Comparison of ENCODE assay signal across 27 mouse cellular contexts in the genomic region with DNA sequence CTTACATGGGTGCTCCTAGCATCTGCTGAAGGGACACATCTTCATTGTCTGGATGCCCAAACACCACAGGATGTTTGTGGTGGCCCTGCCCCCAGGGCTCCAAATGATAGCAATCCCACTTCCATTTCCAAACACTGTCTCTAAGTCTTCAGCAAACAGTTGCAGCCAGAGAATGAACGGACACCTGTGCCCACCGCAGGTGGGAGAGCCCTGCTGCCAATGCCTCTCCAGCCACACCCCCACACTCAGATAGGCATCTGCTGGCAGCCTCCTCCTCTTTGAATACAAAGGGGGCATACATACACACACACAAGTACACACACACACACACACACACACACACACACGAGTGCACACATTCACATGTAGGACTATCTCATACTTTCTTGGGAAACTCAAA. TPM values are rescaled to one million over a fixed set of nuclear protein-coding genes. Genes with fewer than 3 reads are reported as not detected.
DNase-seq lines count a peak whose midpoint lies in the region; ATAC-seq and TF ChIP-seq lines count a peak whose summit lies in the region.
"Had no signal": no experiment of that assay in that cellular context is flagged by ENCODE, and none has a peak within 500 bp of the region (broad histone marks: within the 10 kb centered on the region; RNA-seq: fewer than 3 reads in every experiment).

No protein-coding gene starts in this region.

- ATAC-seq in cerebellum, adult (ENCODE audit: insufficient number of reproducible peaks, low FRiP score, low TSS enrichment), result no peak
- ATAC-seq in liver, postnatal 0 days, result no peak
- ATAC-seq: forebrain, embryonic 14.5 days; intestine, postnatal 0 days; liver, embryonic 12.5 days; midbrain, embryonic 13.5 days; Patski had no signal

- H3K9me3 ChIP-seq in liver, postnatal 0 days (ENCODE audit: low read length), result no peaks in the 10 kb centered on the region
- H3K9me3 ChIP-seq: G1E; hindbrain, embryonic 13.5 days; limb, embryonic 13.5 days; liver, embryonic 12.5 days; midbrain, embryonic 13.5 days had no signal

- no peak for TF ChIP-seq CTCF in liver, postnatal 0 days (IDR thresholded peaks at IDR 0.05; ENCODE audit: low read depth)

- no peak overlapping the region for H3K27ac ChIP-seq in liver, postnatal 0 days (ENCODE audit: low read depth)
- H3K27ac ChIP-seq: hindbrain, embryonic 13.5 days; limb, embryonic 13.5 days; liver, embryonic 12.5 days; macrophage; midbrain, embryonic 13.5 days had no signal

- no peak for TF ChIP-seq EP300 in liver, postnatal 0 days (IDR thresholded peaks at IDR 0.05; ENCODE audit: low read depth)

- no peak overlapping the region for H3K4me2 ChIP-seq in liver, postnatal 0 days (ENCODE audit: low read depth, low read length)
- H3K4me2 ChIP-seq: heart, embryonic 11.5 days; hindbrain, embryonic 13.5 days; limb, embryonic 13.5 days; liver, embryonic 12.5 days; midbrain, embryonic 13.5 days had no signal

- DNase-seq in cerebellum, adult 11-12 months, result peak; percentile 33
- peak; percentile 40 for DNase-seq in Muller cell, postnatal 12 days (ENCODE audit: inconsistent ontology term)
- DNase-seq in cerebellum, adult 9-10 months, result peak; percentile 39
- DNase-seq in cerebellum, postnatal 36 days, result peak; percentile 41 to 48
- no peak for DNase-seq in right cerebral cortex, postnatal 36 days (ENCODE audit: low spot score in 2 of 2)
- no peak for DNase-seq in liver, postnatal 0 days
- DNase-seq: adrenal gland, postnatal 14 days; gastrocnemius, postnatal 25 days; heart, adult 18-20 months; heart, postnatal 4 days; kidney, postnatal 14 days; layer of hippocampus, adult 9-11 months; lung, adult 18-20 months; thymus, postnatal 14 days had no signal

- peaks cover 3% of the 10 kb centered on the region; the same call in 1 of the 2 replicates for H3K27me3 ChIP-seq in liver, postnatal 0 days (ENCODE audit: insufficient read depth, low read length)
- H3K27me3 ChIP-seq: limb, embryonic 13.5 days; midbrain, embryonic 13.5 days; Patski had no signal

- WGBS in liver, postnatal 0 days (ENCODE audit: insufficient replicate concordance), result 64% methylated on average over 3 of the region's 3 CpGs

- H3K36me3 ChIP-seq in liver, postnatal 0 days (replicated peaks; ENCODE audit: insufficient read depth, low read length), result no peaks in the 10 kb centered on the region
- H3K36me3 ChIP-seq: G1E; hindbrain, embryonic 13.5 days; limb, embryonic 13.5 days; liver, embryonic 12.5 days; midbrain, embryonic 13.5 days had no signal

- no peak overlapping the region for H3K4me3 ChIP-seq in liver, postnatal 0 days (ENCODE audit: low read depth, low read length)
- H3K4me3 ChIP-seq: hindbrain, embryonic 13.5 days; limb, embryonic 13.5 days; liver, embryonic 12.5 days; midbrain, embryonic 13.5 days had no signal

- H3K9ac ChIP-seq in liver, postnatal 0 days (replicated peaks), result no peak overlapping the region
- H3K9ac ChIP-seq: hindbrain, embryonic 13.5 days; limb, embryonic 13.5 days; liver, embryonic 12.5 days; midbrain, embryonic 13.5 days had no signal

- H3K4me1 ChIP-seq in liver, postnatal 0 days (ENCODE audit: insufficient read depth), result no peaks in the 10 kb centered on the region
- H3K4me1 ChIP-seq: limb, embryonic 13.5 days; liver, embryonic 12.5 days; midbrain, embryonic 13.5 days had no signal

RNA-seq across cellular contexts. Expression of a gene that starts 25.6 kb away (rescaled TPM):
- polyA plus RNA-seq in liver, postnatal 0 days (2015; fragmentation: Nextera tagmentation; extraction: Ambion mirVana), result 0.05 TPM in 1 of 2 replicates, not detected in the other
- polyA plus RNA-seq: forebrain, embryonic 14.5 days; G1E; hindbrain, embryonic 13.5 days; kidney, embryonic 14.5 days; liver, embryonic 12.5 days; macrophage; midbrain, embryonic 13.5 days; neural tube, embryonic 14.5 days had no signal

RNA-seq across cellular contexts. Expression of a gene that starts 57.2 kb away (rescaled TPM):
- polyA plus RNA-seq in liver, postnatal 0 days (2015; fragmentation: Nextera tagmentation; extraction: Ambion mirVana), result 3.2 and 3.6 TPM in 2 replicates
- polyA plus RNA-seq: G1E, macrophage had no signal

Comparison
In these comparisons a context has a peak if more than half of its experiments do, and no peak if none do; other contexts are left out.
1. DNase-seq: peak in cerebellum, adult 11-12 months (single experiment), Muller cell, postnatal 12 days (single experiment), cerebellum, adult 9-10 months (single experiment) and cerebellum, postnatal 36 days (2 of 2); none in right cerebral cortex, postnatal 36 days (0 of 2) and liver, postnatal 0 days (single experiment).